Mouse (Mus musculus): ENCODE data around the gene Faah.

DNA sequence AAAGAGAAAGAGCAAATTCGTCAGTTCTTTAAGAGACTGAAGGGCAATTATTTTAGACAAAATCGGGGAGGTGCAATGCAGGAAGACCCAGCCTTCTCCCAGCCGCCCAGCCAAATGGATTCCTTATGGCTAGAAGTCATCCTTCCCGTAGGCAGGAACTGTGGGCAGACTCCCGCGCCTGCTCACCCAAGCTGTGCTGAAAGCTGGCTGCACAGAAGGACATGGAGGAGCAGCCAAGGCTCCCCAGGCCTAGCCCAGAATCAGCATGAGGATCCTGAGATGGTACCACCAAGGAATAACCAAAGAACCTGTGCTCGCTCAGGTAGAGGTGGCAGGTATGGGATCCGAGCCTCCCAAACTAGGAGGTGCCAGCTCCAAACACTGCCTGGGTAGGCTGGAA, 1.7 kb downstream of the Faah start:
- no peak for TF ChIP-seq HCFC1 (IDR thresholded peaks at IDR 0.05; ENCODE audit: borderline replicate concordance, insufficient read depth, low read length)
- no peak for TF ChIP-seq CHD2 (IDR thresholded peaks at IDR 0.05; ENCODE audit: low read depth, low read length)

All from ES-E14 (cell line).